Mouse (Mus musculus): ENCODE measurements around the gene Lhx3. TPM values are rescaled to one million over a fixed set of nuclear protein-coding genes. Genes with fewer than 3 reads are reported as not detected.

Gene Lhx3
- total RNA-seq, 2 experiments from 2014 or later: 0.15 TPM; not detected in 1

DNA sequence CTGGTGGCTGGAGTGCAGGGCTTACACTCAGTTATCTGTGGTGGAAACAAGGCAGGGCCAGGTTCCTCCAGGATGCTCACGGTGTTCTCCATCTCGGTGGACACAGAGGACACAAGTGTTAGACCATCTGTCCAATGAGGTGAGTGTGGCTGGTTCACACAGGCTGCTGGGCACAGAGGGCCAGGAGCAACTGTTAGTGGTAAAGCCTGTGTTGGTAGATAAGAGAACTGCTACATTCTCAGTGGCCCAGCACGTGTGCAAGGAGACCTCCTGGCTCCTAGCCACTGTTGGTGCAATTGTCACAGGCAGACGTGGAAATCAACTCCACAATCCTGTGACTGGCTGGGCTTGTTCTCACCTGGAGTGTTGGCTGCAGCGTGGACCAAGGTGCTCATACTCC lies 53.5 kb downstream of the Lhx3 start:
- intact Hi-C loops (cut with DNase I): loop anchor here (2.0 to 5.0 kb wide), 2 partner anchors 73 to 118 kb away; no protein-coding TSS in a partner anchor
- DNase-seq (ENCODE audit: low spot score in 2 of 2): no peak

DNA sequence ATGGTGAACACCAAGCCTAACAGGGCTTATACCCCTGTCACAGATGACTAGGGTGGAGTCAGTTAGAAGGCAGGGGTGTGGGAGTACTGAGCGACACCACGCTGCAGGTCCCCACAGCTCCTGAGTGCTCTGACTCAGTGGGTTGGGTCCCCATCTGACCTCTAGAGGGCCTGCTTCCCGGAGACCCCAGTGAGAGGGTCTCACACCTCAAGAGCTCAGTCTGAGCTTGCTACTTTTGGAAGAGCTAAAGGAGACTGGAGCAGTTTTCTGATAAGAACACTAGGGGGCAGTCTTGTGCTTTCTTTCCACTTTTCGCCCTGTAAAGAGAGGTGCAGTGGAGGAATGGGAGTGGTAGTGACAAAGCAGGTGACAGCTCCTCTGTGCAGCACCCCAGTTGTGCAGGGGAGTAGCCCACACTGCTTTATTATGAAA lies 54.2 kb downstream of the Lhx3 start:
- intact Hi-C loops (cut with DNase I): loop anchor here (2.0 to 5.0 kb wide), 2 partner anchors 73 to 119 kb away; no protein-coding TSS in a partner anchor
- DNase-seq (ENCODE audit: low spot score in 2 of 2): no peak

DNA sequence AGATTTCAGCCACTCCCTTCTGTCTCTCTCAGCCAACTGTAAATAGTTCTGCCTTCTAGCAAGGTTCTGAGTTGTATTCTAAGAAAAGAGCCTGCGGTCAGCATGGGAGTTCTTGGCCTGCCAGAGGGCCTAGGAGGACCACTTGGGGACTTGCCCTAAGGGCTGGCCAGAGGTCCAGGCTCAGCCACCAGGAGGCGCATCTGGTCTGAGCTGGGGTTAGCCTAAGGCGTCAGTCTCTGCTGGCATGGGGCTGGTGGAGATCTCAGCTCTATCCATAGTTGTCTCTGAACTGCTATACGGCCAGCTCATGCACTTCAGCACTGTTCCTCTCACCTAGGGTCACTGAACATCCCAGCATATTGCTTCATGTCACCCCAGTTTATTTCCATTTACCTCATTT lies 54.8 kb downstream of the Lhx3 start:
- intact Hi-C loops (cut with DNase I): loop anchor here (5.0 kb wide), 1 partner anchor 74 kb away; no protein-coding TSS in a partner anchor
- DNase-seq (ENCODE audit: low spot score in 2 of 2): no peak

Other genes starting within 250 kb of the Lhx3 start
- gene Camsap1, start 225.0 kb downstream of the Lhx3 start, total RNA-seq (2021): 100 to 1,000 TPM; 154 to 163 TPM
- 10 to 100 TPM; 63.2 to 64.8 TPM for gene Ubac1, start 186.5 kb downstream of the Lhx3 start, total RNA-seq (2021)
- 10 to 100 TPM; 69.8 to 75.7 TPM for gene Nacc2, start 85.1 kb downstream of the Lhx3 start, total RNA-seq (2021)
- 10 to 100 TPM; 22.8 to 23.3 TPM for gene Qsox2, start 29.2 kb upstream of the Lhx3 start, total RNA-seq (2021)
- gene Ccdc187, start 86.3 kb upstream of the Lhx3 start, total RNA-seq (2021): 1 to 10 TPM; 1.3 to 3.5 TPM
- 10 to 100 TPM; 44.4 to 58.4 TPM for gene Gpsm1, start 107.2 kb upstream of the Lhx3 start, total RNA-seq (2021)
- gene Dnlz, start 143.8 kb upstream of the Lhx3 start, total RNA-seq (2021): 10 to 100 TPM; 27.5 to 28.7 TPM
- gene Card9, start 152.6 kb upstream of the Lhx3 start, total RNA-seq (2021): 1 to 10 TPM; 2.1 to 2.7 TPM
- gene Snapc4, start 172.4 kb upstream of the Lhx3 start, total RNA-seq (2021): 10 to 100 TPM; 54.0 to 71.0 TPM
- gene Entr1, start 181.0 kb upstream of the Lhx3 start, total RNA-seq (2021): 100 to 1,000 TPM; 138 to 162 TPM
- 10 to 100 TPM; 91.4 to 91.9 TPM for gene Pmpca, start 181.1 kb upstream of the Lhx3 start, total RNA-seq (2021)
- gene Inpp5e, start 200.9 kb upstream of the Lhx3 start, total RNA-seq (2021): 10 to 100 TPM; 22.5 to 26.6 TPM
- gene Sec16a, start 236.9 kb upstream of the Lhx3 start, total RNA-seq (2021): 10 to 100 TPM; 39.0 to 52.3 TPM